Mouse (Mus musculus): Measurements from ENCODE around the gene Psmd4.

DNA sequence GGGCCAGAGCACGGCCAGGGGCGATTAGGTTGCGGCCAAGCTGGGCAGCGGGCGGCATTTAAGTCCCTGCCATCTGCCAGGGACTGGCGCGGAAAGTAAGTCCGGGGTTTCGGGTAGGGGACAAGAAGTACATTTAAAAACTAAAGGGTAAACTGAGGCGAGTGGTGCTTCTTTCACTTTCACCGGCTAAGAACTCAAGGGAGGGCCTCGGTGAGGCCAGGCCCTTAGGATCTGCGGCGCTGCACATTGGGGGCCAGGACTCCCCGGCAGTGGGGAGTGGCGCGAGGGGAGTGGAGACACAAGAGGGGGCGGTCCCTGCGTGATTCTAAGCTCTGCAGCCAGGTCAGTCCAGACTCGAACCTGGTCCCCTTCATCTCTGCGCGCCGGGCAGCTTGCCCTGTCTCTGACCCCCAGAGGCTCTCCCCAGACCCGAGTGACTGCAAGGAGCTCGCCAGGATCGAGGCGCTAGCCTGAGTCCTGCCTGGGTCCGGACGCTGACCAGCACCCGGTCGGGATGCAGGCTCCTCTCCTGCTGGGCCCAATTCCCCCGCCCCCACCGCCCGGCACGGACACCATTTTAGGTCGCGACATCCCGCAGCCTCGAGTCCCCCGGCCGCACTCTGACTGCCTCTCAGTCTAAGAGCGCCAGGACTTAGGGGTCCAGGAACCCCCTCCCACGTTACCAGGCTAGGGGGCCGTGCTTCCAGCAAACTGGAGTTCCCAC lies 27.8 kb downstream of the Psmd4 start:
- TF ChIP-seq CTCF (IDR thresholded peaks at IDR 0.05; ENCODE audit: borderline replicate concordance, insufficient read depth, low read depth, low read length) = no peak
- no peak for TF ChIP-seq POLR2A (IDR thresholded peaks at IDR 0.05; ENCODE audit: borderline replicate concordance, insufficient read depth, low read length)

All from cerebellum, adult 2 months (tissue).